Mouse (Mus musculus) ES-E14 (cell line): ENCODE measurements around the gene Atg2a. TPM values are rescaled to one million over a fixed set of nuclear protein-coding genes. Genes with fewer than 3 reads are reported as not detected.

Experiments used
- DNase-seq: peaks from one replicate; pipeline ENCODE4 v3.0.0-alpha.2; 2013; ENCODE audit warnings: low read depth, low spot score
- H3K27ac ChIP-seq: 2 replicates; pipeline ENCODE4 v1.5.1; 2012; ENCODE audit warnings: low read depth, mild to moderate bottlenecking, low read length, moderate library complexity, mixed read lengths; ENCODE audit not compliant: poor library complexity, insufficient read depth, severe bottlenecking
- H3K36me3 ChIP-seq: 2 replicates; pipeline ENCODE4 v1.6.1; 2012; ENCODE audit warnings: mild to moderate bottlenecking, low read length, moderate library complexity, mixed read lengths; ENCODE audit not compliant: control insufficient read depth, poor library complexity, insufficient read depth, severe bottlenecking
- H3K4me1 ChIP-seq, 2 experiments: fragments of 150-350 bp in 1 of 2; sonication (generic) in 1 of 2; 2 replicates each; pipeline ENCODE4 v1.6.1; 2012; ENCODE audit warnings: low read length in 2 of 2, mild to moderate bottlenecking in 1 of 2, mixed read lengths in 1 of 2; ENCODE audit not compliant: control insufficient read depth in 2 of 2, insufficient read depth in 2 of 2, poor library complexity in 1 of 2
- H3K4me3 ChIP-seq, 2 experiments: fragments of 150-350 bp in 1 of 2; sonication (generic) in 1 of 2; 2 replicates each; pipeline ENCODE4 v1.5.1; 2012; ENCODE audit warnings: low read length in 2 of 2, low read depth in 1 of 2, mild to moderate bottlenecking in 1 of 2, mixed read lengths in 1 of 2; ENCODE audit not compliant: insufficient read depth in 1 of 2, poor library complexity in 1 of 2, severe bottlenecking in 1 of 2
- H3K9ac ChIP-seq: 2 replicates; pipeline ENCODE4 v1.6.1; 2012; ENCODE audit warnings: low read depth, mild to moderate bottlenecking, low read length, mixed read lengths; ENCODE audit not compliant: poor library complexity, insufficient read depth, severe bottlenecking
- H3K9me3 ChIP-seq: fragments of 150-350 bp; sonication (generic); 2 replicates; pipeline ENCODE4 v1.6.1; 2012; ENCODE audit warnings: low read depth, mild to moderate bottlenecking, low read length; ENCODE audit not compliant: control insufficient read depth, insufficient read depth
- CHD2 ChIP-seq: IDR thresholded peaks from 2 replicates; pipeline ENCODE4 v1.6.1; 2014; ENCODE audit warnings: mild to moderate bottlenecking, low read depth, low read length, inconsistent platforms
- HCFC1 ChIP-seq: IDR thresholded peaks from 2 replicates; pipeline ENCODE4 v1.6.1; 2012; ENCODE audit warnings: low read length, inconsistent platforms, borderline replicate concordance; ENCODE audit not compliant: insufficient read depth
- MAFK ChIP-seq: IDR thresholded peaks from 2 replicates; pipeline ENCODE4 v1.6.1; 2014; ENCODE audit warnings: mild to moderate bottlenecking, low read depth, low read length, inconsistent platforms; ENCODE audit not compliant: insufficient read depth
- ZC3H11A ChIP-seq: IDR thresholded peaks from 2 replicates; pipeline ENCODE4 v1.6.1; 2012; ENCODE audit warnings: low read depth, mild to moderate bottlenecking, inconsistent platforms, low read length, borderline replicate concordance
- ZNF384 ChIP-seq: IDR thresholded peaks from 2 replicates; pipeline ENCODE4 v1.6.1; 2012; ENCODE audit warnings: low read depth, low read length, inconsistent platforms
- in situ Hi-C, 2 experiments: fragments of 600-800 bp; cut with MboI; formaldehyde crosslinking; loops; one replicate each; pipeline ENCODE4 v1.15.1; 2025; ENCODE audit warnings: low sequenced_read_pairs in 2 of 2, inconsistent platforms in 1 of 2; ENCODE audit not compliant: unreplicated experiment in 2 of 2
- total RNA-seq: library from RNA; depleted of rRNA; stranded (reverse); fragments of 300-350 nt; gene quantifications from 2 replicates; pipeline ENCODE4 v1.2.3, GENCODE M21; 2012

The Atg2a gene
- total RNA-seq, 1 experiment = 31.8 TPM

- H3K36me3 ChIP-seq = peaks cover 30% of the 10 kb centered on the region
- H3K4me1 ChIP-seq = peaks cover 14 to 35% of the 10 kb centered on the region in 2 experiments
- no peak for DNase-seq
- H3K9me3 ChIP-seq = no peaks in the 10 kb centered on the region
- TF ChIP-seq MAFK (no peak), ZNF384 (no peak), HCFC1 (no peak), ZC3H11A (no peak), CHD2 (no peak)
- in situ Hi-C loops = no loop called here
- no peak overlapping the region for H3K27ac ChIP-seq
- no peak overlapping the region for H3K9ac ChIP-seq
- no peak overlapping the region for H3K4me3 ChIP-seq
Observed at GRCm38 (mm10) chr19:6299450-6300267, 58.2 kb downstream of the Atg2a start.

DNA sequence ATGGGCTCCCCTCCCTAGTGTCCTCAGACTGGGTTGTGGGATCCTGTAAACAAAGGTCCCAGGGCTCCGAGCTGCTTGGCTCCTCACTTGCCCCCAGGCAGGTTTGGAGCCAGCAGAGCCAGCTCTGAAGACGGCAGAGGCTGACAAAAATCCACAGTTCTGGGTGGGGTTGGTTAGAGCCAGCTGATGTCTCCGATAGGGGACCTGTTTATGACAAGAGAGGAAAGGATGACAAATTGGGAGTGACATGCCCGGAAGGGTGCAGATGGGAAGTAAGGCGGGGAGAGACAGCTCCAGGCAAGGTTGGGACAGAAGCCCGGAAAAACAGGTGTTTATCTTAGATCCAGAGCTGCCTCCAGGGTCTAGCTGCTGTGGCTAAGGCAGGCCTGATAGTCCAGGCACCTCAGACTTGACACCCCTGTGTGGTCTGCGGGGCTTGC lies 59.0 kb downstream of the Atg2a start:
- no peaks in the 10 kb centered on the region for H3K9me3 ChIP-seq
- TF ChIP-seq ZC3H11A (no peak), MAFK (no peak), ZNF384 (no peak), HCFC1 (no peak), CHD2 (no peak)
- in situ Hi-C loops = no loop called here
- peaks cover 23% of the 10 kb centered on the region for H3K36me3 ChIP-seq
- no peak overlapping the region for H3K27ac ChIP-seq
- peaks cover 14 to 35% of the 10 kb centered on the region in 2 experiments for H3K4me1 ChIP-seq
- DNase-seq = no peak
- H3K9ac ChIP-seq = no peak overlapping the region
- H3K4me3 ChIP-seq = no peak overlapping the region

DNA sequence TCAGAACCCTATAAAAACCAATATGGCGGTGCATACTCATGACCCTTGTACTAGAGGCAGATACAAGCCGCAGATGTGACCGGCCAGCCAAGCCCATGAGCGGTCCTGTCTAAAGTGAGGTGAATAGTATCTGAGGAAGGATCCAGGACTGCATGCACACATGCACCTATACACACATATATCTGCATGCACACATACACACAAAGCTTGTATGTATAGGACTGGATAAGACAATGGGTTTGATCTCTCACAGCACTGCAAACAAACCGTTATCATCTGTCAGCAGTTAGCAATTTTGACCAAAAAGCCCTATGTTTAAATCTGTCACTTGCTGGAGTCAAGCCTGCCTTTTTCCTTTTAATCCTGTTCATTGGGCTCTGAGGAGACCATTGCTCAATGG lies 60.6 kb downstream of the Atg2a start:
- DNase-seq = no peak
- no peaks in the 10 kb centered on the region for H3K9me3 ChIP-seq
- H3K36me3 ChIP-seq = peaks cover 17% of the 10 kb centered on the region
- H3K27ac ChIP-seq = no peak overlapping the region
- no peak overlapping the region for H3K9ac ChIP-seq
- H3K4me3 ChIP-seq = no peak overlapping the region
- in situ Hi-C loops = no loop called here
- peaks cover 14 to 36% of the 10 kb centered on the region in 2 experiments for H3K4me1 ChIP-seq
- TF ChIP-seq ZC3H11A (no peak), ZNF384 (no peak), HCFC1 (no peak), CHD2 (no peak)

DNA sequence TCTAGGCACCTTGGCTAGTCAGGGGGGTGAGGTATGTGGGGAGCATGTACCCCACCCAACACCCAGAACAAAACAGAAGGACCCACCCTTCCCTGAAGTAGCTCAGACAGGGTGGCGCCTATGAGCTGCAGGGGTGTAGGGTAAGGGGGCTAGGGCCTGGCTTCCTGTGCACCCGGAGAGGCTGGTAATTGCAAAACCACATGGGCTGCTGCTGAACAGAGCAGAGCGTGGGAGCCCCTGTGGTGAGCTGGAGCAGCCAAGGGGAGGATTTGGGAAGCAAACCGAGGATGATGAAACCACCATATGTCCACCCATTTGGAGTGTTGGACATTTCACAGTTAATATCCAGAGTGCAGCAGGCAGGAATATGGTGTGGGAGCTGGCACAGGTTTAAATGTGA lies 61.1 kb downstream of the Atg2a start:
- in situ Hi-C loops = no loop called here
- peak overlapping the region; percentile 41 for H3K27ac ChIP-seq
- H3K4me3 ChIP-seq = no peak overlapping the region
- TF ChIP-seq CHD2 (no peak), ZC3H11A (no peak), HCFC1 (no peak), ZNF384 (no peak), MAFK (no peak)
- H3K9ac ChIP-seq = peak overlapping the region; percentile 19
- no peaks in the 10 kb centered on the region for H3K9me3 ChIP-seq
- DNase-seq = no peak
- peaks cover 14% of the 10 kb centered on the region for H3K36me3 ChIP-seq
- H3K4me1 ChIP-seq = peaks cover 14 to 37% of the 10 kb centered on the region in 2 experiments

DNA sequence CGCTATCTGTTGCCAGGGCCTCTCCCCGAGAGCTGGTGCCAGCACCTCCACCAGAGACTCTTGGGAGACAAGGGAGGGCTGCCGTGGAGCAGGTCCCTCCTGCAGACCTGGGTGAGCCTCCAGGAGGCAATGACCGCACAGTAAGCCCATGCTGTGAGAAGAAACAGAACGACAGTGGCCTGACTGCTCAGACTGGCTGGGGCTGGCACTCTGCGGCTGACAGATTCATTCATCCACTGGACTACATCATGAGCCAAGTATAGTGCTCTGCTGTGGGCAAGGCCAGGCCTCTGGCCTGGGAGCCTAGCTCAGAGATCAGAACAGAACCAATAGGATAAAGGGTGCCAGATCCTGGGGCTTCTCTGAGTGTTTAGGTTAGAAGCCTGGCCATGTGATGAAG lies 62.4 kb downstream of the Atg2a start:
- no peak overlapping the region for H3K27ac ChIP-seq
- in situ Hi-C loops = no loop called here
- peaks cover 18 to 47% of the 10 kb centered on the region in 2 experiments for H3K4me1 ChIP-seq

More for the DNA sequence above, 62.4 kb downstream of the Atg2a start:
- no peak overlapping the region for H3K9ac ChIP-seq
- no peak overlapping the region for H3K4me3 ChIP-seq
- DNase-seq = no peak
- TF ChIP-seq MAFK = no peak
- TF ChIP-seq ZNF384 = no peak
- no peak for TF ChIP-seq CHD2
- TF ChIP-seq ZC3H11A = no peak
- no peak for TF ChIP-seq HCFC1
- peaks cover 2% of the 10 kb centered on the region for H3K36me3 ChIP-seq
- no peaks in the 10 kb centered on the region for H3K9me3 ChIP-seq
